Mouse (Mus musculus) left cerebral cortex, adult 8-10 months (tissue): ENCODE measurements around the gene Gm11172. TPM values are rescaled to one million over a fixed set of nuclear protein-coding genes. Genes with fewer than 3 reads are reported as not detected.
"Not testable (repeated sequence)": the region's sequence is repeated elsewhere in the genome, so short reads cannot be mapped to it uniquely, and the experiment has no call there.

ENCODE experiments used
- DNase-seq, 2 experiments: peaks; one replicate each; pipeline ENCODE4 v3.0.0; 2022; ENCODE audit warnings: low spot score in 2 of 2
- total RNA-seq, 4 experiments: library from RNA; stranded (reverse); gene quantifications; 2 replicates each; pipeline ENCODE4 v1.2.4; 2022

The Gm11172 gene
- total RNA-seq, 4 experiments from 2014 or later: not detected

GRCm38 (mm10) chr16:10828461-10828805 lies 15.7 kb downstream of the Gm11172 start:
- no peak for DNase-seq

DNA sequence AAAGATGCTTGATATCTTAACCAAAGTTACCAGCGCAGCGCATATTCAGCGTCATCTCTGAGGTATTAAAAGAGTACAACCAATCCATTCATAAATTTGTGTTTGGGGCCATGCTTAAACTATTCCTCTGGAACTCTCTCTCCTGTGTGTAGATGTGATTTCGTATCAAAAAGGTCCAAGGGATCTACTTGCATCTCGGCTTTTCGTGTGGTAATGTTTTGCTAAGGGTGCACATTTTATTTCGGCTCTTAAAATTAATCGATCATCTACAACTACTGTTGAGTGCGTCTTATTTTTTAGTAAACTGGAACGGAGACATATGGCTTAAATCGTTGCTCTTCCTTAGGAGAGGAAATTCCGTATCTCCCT lies 21.8 kb downstream of the Gm11172 start:
- no peak for DNase-seq

GRCm38 (mm10) chr16:10834911-10835587 lies 22.3 kb downstream of the Gm11172 start, which contains the start of gene Rmi2:
TSS of gene Rmi2 (plus strand) at chr16:10835059.
- DNase-seq: peak; percentile 58 to 66

DNA sequence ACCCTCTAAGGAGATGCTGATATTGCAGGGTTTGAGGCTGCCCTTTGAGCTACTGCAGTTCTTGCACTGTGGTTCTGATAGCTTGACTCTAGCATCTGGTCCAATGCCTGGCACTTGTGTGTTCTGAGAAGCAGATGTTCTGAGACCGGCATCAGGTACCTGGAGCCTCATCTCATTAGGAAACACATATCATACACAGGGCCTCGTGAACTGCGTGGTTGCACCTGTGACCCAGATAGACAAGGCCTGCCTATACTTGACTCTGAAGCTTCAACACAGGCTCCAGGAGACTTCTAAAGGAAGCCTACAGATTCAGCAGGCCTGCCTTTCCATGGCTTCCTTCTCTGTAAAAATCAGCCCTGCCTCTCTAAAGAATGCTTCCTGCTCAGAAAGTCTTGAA lies 23.7 kb downstream of the Gm11172 start:
- DNase-seq: no peak

DNA sequence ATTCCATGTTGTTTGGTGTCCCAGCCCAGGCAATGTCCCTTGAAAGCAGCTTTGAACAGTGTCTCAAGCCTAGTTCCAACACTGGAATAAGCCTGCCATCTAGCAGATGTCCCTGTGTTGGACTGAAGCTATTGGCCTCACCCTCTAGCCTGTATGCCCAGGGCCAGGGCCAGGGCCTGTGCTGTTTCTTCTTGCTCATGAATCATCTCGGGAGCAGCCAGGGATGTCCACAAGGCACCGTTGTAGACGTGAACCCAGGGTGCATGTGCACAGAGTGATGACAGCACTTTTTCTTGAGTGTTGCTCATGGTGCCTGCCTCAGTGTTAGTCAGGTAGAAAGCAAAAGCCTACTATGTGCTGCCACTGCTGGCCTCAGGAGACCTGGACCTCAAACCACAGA lies 24.5 kb downstream of the Gm11172 start:
- no peak for DNase-seq

DNA sequence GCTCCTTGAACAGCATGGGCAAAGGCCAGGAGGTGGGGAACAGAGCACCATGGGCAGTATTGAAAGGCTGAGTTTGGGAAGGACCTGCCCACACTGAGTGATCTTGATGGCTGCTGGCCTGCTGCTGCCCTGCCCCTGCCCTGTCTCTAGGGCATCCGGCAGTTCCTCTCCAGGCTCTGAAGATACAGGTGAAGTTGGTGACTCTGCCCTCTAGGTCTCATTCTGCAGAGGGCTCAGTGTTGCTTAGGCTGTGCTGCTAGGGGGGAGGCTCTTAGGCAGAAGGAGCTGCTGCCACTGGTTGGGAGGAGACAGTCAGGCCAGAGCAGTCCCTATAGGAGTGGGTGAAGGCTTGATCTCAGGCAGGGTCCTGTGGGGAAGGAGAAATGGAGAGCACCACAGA lies 25.2 kb downstream of the Gm11172 start:
- no peak for DNase-seq

DNA sequence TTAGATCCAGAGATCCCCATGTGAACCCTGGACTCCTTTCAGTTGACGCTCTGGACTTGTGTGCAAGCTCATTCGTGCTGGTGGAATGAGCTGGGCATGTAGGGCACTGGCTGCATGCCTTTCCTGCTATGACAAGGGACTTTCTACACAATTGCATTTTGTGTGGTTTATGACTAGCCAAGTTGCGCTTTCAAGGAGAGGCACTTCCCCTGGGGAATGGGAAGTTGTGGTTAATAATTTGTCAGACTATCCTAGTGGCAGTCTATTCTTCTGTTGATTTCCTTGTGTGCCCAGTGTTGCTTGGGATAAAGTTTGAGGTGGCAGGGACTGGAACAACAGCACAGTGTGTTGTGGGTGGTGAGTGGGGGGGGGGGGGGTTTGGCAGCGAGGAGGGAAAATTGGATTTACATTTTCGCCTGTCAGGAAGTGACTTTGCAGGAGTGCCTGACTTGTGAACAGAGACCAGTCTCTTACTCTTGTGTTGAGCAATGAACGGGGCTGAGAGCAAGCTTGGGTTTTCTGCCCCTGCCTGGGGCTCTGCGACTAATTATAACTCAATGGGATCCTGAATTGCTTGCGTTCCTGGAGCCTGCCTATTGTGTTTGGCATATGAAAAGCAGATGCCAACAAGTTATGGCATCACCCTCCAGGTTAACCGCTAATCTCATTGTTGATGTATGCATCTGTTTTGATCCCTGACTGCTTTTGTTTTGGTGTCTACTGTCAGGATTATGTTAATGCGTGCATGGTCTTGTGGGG lies 26.0 kb downstream of the Gm11172 start:
- no peak for DNase-seq

DNA sequence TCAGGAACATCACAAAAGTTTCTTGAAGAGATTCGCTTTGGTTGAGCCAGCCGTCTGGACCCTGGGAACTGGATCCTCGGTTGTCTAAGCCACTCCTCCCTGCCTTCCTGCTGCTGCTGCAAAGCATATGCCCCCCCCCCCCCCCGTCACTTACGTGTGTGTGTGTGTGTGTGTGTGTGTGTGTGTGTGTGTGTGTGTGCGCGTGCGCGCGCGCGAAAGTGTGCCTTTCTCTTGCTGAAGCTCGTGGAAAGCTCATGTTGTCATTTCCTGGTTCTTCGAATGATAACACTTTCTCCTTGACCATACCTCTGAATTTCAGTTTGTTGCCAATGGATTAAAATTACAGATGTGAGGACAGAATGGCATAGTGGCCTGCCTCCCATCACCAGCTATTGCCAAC lies 27.3 kb downstream of the Gm11172 start:
- no peak for DNase-seq

DNA sequence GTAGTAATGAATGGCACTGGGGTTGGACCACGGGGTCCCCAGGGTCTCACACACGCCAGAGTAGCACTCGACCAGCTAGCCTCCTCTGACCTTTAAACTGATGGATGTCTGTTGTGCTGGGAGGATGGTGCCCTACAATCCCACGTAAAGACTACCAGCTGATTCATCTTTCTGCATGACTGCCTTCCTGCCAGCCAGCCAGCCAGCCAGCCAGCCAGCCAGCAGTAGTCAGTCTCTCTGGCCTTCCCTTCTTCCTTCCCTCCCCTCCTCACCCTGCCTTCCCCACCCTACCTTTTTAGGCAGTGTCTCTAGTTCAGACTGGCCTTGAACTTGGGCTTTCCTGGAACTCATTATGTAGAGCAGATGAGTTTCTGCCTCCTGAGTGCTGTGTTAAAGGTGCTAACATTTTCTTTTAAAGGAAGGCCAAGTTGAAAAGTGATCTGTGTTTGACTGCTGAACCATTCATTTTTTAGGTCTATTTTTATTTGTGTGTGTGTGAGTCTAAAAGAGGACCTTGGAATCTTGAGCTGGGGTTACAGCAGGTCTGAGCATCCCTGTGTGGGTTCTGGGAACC lies 29.7 kb downstream of the Gm11172 start:
- DNase-seq: no peak

- no peak for DNase-seq
These were observed 31.0 kb downstream of the Gm11172 start for GRCm38 (mm10) chr16:10843486-10844318.

DNA sequence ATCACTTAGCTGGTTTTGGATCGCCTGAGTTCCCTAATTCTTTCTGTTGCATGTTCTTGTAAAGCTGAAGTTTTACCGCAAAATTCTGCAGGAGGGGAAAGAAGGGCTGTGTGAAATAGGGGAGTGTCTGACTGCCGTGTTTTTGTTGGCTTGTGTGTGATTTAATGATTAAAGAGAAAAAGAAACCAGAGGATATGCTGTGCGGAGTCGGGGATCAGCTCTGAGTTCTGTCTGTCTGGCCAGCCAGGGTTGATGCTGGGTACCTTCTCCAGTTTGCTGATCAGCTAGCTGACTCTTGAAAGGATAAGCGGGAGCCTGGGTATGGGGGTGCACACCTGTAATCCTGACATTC lies 31.6 kb downstream of the Gm11172 start:
- no peak for DNase-seq

DNA sequence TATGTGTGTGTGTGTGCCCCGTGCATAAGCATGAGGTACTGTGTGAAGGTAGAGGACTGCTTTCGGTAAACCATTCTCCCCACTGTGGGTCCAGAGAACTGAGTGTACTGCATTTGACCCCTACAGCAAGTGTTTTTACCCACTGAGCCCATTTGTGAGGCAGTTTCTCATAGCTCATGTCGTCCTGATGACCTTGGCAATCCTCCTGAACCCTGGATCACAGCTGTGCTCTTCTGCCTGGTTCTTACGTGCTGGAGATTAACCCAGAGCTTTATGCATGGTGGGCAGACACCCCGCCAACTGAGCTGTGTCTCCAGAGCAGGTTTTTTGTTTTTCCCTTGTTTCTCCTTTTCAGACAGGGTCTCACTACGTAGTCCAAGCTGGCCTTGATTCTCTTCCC lies 33.2 kb downstream of the Gm11172 start:
- DNase-seq: no peak

- DNase-seq: peak; percentile 20 to 35
These were observed 33.8 kb downstream of the Gm11172 start for GRCm38 (mm10) chr16:10846503-10846902.

DNA sequence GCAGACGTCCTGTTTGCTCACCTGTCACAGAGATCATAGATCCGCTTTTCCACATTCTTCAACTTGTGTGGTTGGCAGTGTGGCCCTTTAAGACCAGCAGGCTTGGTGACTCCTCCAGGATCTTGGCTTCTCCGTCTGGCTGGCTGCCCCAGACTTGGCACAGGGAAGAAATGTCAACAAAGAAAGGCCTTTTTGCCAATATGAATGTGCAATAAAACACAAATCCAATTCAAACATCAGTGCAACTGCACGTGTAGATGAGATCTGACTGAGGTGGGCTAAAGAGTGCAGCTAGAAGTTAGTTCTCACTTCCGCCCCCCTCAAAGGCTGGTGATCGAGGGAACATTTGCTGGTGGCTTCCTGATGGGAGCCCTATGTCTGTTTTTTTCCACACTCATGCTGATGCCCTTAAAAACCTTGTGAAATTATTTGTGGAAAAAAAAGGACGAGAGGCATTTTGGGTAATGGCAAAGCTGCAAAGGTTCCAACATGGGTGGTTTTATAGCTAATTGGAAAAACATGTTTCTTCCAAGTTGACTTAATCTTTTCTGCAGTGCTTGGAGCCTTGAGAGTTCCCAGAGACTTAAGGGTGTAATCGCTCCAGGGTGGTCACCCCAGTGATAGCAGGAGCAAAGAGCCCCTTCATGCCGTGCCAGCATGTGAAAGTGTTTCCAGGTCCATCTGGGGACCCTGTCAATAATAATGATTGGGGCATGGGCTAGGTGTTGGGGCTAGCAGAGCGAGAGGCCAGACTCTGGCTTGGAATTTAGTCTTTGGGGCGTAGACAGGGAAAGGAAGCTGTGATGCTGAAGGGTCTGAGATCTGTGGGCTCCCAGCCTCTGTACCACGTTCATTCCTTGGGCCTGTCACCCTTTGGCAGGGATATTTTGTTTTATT lies 37.5 kb downstream of the Gm11172 start:
- peak in 1 of 2 experiments; percentile 18 for DNase-seq

- no peak for DNase-seq
These were observed 38.2 kb downstream of the Gm11172 start for GRCm38 (mm10) chr16:10850905-10851304.

- not testable (repeated sequence) for DNase-seq
These were observed 39.5 kb downstream of the Gm11172 start for GRCm38 (mm10) chr16:10852216-10852615.

- no peak for DNase-seq
These were observed 47.1 kb downstream of the Gm11172 start for GRCm38 (mm10) chr16:10859726-10860245.

DNA sequence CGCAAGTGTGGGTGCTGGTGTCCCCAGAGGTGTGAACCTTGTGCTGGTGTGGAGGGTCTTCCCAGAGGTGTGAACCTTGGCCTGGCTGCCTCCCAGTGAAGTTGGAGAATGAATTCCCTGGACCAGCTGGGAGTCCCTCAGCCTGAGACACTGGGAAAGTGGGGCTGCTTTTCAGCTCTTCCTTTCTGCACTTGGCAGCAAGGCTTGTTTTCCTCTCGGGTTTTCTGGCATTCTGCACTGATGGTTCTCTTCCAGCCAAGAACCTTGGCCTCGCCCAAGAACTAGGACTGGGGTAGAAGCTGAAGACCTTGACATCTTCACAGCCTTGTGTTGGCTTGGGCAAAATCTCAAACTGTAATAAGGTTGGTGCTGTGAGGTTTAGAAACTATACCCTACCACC lies 48.7 kb downstream of the Gm11172 start:
- DNase-seq: no peak
